Mouse (Mus musculus): ENCODE data around the gene Mllt1. TPM values are rescaled to one million over a fixed set of nuclear protein-coding genes. Genes with fewer than 3 reads are reported as not detected.

The Mllt1 gene
- polyA plus RNA-seq, 1 experiment from 2014 or later: 58.2 TPM

DNA sequence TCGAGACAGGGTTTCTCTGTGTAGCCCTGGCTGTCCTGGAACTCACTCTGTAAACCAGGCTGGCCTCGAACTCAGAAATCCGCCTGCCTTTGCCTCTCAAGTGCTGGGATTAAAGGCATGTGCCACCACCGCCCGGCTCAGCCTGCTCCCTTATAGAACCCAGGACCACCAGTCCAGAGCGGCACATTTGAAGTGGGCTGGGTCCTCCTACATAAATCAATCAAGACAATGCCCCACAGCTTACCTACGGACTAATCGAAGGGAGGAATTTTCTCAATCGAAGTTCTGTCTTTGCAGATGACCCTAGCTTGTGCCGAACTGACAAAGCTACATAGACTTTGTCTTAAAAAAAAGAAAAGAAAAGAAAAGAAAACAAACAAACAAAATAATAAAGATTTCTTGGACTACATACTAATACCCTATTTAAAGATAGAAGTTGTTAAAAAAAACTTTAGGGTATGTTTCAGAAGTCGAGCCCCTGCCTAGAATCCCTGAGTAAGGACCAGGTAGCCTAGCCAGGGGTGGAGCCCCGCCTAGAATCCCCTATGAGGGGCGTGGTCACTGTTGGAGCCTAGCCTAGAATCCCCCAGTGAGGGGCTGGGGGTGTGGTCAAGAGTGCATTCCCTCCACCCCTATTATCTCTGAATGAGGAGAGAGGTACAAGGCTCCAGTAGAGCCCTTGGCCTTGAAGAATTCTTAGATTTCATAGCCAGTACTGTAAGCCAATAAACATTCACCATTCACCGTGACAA, 38.9 kb upstream of the Mllt1 start:
- 70% methylated on average over 13 of the region's 14 CpGs for WGBS

DNA sequence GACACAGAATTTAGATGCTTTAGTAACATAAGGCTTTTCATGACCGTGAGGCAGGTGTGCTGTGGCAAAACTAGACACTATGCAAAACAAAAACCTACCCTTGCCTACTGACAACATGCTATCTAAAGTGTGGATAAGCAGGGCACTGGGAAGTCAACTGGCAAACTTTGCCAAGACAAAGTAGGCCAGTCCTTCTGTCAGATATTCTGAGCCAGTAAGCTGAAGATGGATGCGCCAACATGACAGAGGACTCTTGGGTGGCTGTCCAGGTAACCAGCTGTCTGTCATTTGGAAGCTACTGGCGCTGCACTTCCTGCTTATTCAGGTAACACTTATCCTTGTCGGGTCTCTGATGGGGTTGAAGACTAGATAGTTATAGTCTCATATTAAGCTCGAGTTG, 34.9 kb upstream of the Mllt1 start:
- Histone ChIP-seq H3K4me1 (ENCODE audit: control insufficient read depth, insufficient read depth, low read depth, low read length) (no peaks in the 10 kb centered on the region), H3K4me2 (ENCODE audit: low read length) (no peak overlapping the region), H3K9ac (ENCODE audit: low read depth, low read length) (no peak overlapping the region), H3K36me3 (ENCODE audit: control insufficient read depth, insufficient read depth, low read length) (no peaks in the 10 kb centered on the region), H3K27ac (ENCODE audit: low read depth, low read length) (no peak overlapping the region), H3K4me3 (ENCODE audit: low read length) (no peak overlapping the region), H3K9me3 (ENCODE audit: control insufficient read depth, low read length) (no peaks in the 10 kb centered on the region), H3K27me3 (replicated peaks; ENCODE audit: control insufficient read depth, insufficient read depth, low read length) (no peaks in the 10 kb centered on the region)
- 64% methylated on average over 5 of the region's 5 CpGs for WGBS
- ATAC-seq: no peak

More for the DNA sequence above, 38.9 kb upstream of the Mllt1 start:
- no peak for ATAC-seq
- Histone ChIP-seq H3K4me2 (ENCODE audit: low read length) (no peak overlapping the region), H3K9ac (ENCODE audit: low read depth, low read length) (no peak overlapping the region), H3K9me3 (ENCODE audit: control insufficient read depth, low read length) (no peaks in the 10 kb centered on the region), H3K27me3 (replicated peaks; ENCODE audit: control insufficient read depth, insufficient read depth, low read length) (no peaks in the 10 kb centered on the region), H3K4me3 (ENCODE audit: low read length) (no peak overlapping the region), H3K27ac (ENCODE audit: low read depth, low read length) (no peak overlapping the region), H3K36me3 (ENCODE audit: control insufficient read depth, insufficient read depth, low read length) (no peaks in the 10 kb centered on the region), H3K4me1 (ENCODE audit: control insufficient read depth, insufficient read depth, low read depth, low read length) (no peaks in the 10 kb centered on the region)

DNA sequence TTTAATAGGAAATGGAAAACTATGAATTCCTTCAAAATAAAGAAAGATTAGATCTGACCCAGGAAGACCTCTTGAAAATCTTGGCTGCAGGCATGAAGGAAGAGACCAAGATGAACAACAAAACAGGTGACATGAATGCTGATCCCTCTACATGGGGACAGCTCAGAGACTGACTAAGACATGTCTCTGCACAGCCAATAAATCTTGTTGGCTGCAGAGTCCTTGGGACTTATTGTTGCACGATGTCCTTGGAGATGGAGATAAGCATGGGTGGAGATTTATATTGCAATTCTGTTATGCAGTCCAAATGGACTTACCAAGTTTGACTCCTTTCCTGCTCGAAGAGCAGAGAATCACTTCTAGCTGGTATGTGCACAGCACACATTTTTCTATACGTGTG, 34.1 kb upstream of the Mllt1 start:
- H3K9me3 ChIP-seq (ENCODE audit: control insufficient read depth, low read length): no peaks in the 10 kb centered on the region
- WGBS: 63% methylated on average over 3 of the region's 3 CpGs
- no peak for ATAC-seq

GRCm38 (mm10) chr17:56963646-56964045, 28.4 kb upstream of the Mllt1 start:
- Histone ChIP-seq H3K4me3 (ENCODE audit: low read length) (no peak overlapping the region), H3K27me3 (replicated peaks; ENCODE audit: control insufficient read depth, insufficient read depth, low read length) (no peaks in the 10 kb centered on the region), H3K4me1 (ENCODE audit: control insufficient read depth, insufficient read depth, low read depth, low read length) (no peaks in the 10 kb centered on the region), H3K36me3 (ENCODE audit: control insufficient read depth, insufficient read depth, low read length) (no peaks in the 10 kb centered on the region), H3K27ac (ENCODE audit: low read depth, low read length) (no peak overlapping the region), H3K4me2 (ENCODE audit: low read length) (no peak overlapping the region), H3K9ac (ENCODE audit: low read depth, low read length) (no peak overlapping the region), H3K9me3 (ENCODE audit: control insufficient read depth, low read length) (no peaks in the 10 kb centered on the region)
- 83% methylated on average over 6 of the region's 6 CpGs for WGBS
- ATAC-seq: no peak

More for the DNA sequence above, 34.1 kb upstream of the Mllt1 start:
- Histone ChIP-seq H3K27ac (ENCODE audit: low read depth, low read length) (no peak overlapping the region), H3K4me2 (ENCODE audit: low read length) (no peak overlapping the region), H3K4me1 (ENCODE audit: control insufficient read depth, insufficient read depth, low read depth, low read length) (no peaks in the 10 kb centered on the region), H3K27me3 (replicated peaks; ENCODE audit: control insufficient read depth, insufficient read depth, low read length) (no peaks in the 10 kb centered on the region), H3K9ac (ENCODE audit: low read depth, low read length) (no peak overlapping the region), H3K36me3 (ENCODE audit: control insufficient read depth, insufficient read depth, low read length) (no peaks in the 10 kb centered on the region), H3K4me3 (ENCODE audit: low read length) (no peak overlapping the region)

GRCm38 (mm10) chr17:56962642-56963405, 27.6 kb upstream of the Mllt1 start:
- Histone ChIP-seq H3K4me2 (ENCODE audit: low read length) (no peak overlapping the region), H3K9me3 (ENCODE audit: control insufficient read depth, low read length) (no peaks in the 10 kb centered on the region), H3K27me3 (replicated peaks; ENCODE audit: control insufficient read depth, insufficient read depth, low read length) (no peaks in the 10 kb centered on the region), H3K9ac (ENCODE audit: low read depth, low read length) (no peak overlapping the region), H3K36me3 (ENCODE audit: control insufficient read depth, insufficient read depth, low read length) (no peaks in the 10 kb centered on the region), H3K4me1 (ENCODE audit: control insufficient read depth, insufficient read depth, low read depth, low read length) (no peaks in the 10 kb centered on the region), H3K27ac (ENCODE audit: low read depth, low read length) (no peak overlapping the region), H3K4me3 (ENCODE audit: low read length) (no peak overlapping the region)
- no peak for ATAC-seq
- 79% methylated on average over 5 of the region's 5 CpGs for WGBS

DNA sequence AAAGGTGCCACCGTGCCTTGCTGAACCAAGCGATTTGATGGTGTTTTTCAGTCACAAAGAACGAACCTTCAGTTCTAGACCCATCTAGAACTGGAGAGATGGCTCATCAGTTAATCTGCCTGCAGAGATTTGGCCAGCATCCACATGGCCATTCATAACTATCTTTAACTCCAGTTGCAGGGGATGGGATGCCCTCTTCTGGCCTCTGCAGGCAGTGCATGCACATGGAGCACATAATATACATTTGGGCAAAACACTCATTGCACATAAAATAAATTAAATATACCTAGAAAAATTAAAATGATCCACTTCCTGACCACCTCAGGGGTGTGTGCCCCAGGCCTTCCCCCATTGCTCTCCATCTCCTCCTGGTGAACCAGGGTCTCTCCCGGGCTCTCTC, 26.7 kb upstream of the Mllt1 start:
- Histone ChIP-seq H3K4me3 (ENCODE audit: low read length) (no peak overlapping the region), H3K4me1 (ENCODE audit: control insufficient read depth, insufficient read depth, low read depth, low read length) (no peaks in the 10 kb centered on the region), H3K27me3 (replicated peaks; ENCODE audit: control insufficient read depth, insufficient read depth, low read length) (no peaks in the 10 kb centered on the region), H3K9ac (ENCODE audit: low read depth, low read length) (no peak overlapping the region), H3K4me2 (ENCODE audit: low read length) (no peak overlapping the region), H3K9me3 (ENCODE audit: control insufficient read depth, low read length) (no peaks in the 10 kb centered on the region), H3K36me3 (ENCODE audit: control insufficient read depth, insufficient read depth, low read length) (no peaks in the 10 kb centered on the region), H3K27ac (ENCODE audit: low read depth, low read length) (no peak overlapping the region)
- no peak for ATAC-seq
- 91% methylated on average over 4 of the region's 4 CpGs for WGBS

DNA sequence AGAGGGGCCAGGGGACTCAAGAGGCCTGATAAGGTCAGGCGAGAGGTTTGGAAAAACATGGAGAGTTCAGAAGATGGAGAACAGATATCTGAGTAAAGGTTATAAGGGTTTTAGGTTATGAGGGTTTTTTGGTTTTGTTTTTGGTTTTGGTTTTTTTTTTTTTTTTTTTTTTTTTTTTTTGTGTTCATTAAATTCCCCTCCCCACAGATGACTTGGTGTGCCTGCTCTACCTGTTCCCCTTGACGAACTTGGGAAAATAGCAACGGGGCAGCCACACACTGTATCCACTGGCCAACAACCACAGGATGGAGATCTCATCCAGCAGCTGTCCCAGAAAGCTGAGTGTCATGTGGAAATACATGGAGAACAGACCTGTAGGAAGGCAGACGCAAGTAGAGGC, 23.5 kb upstream of the Mllt1 start:
- Histone ChIP-seq H3K4me3 (ENCODE audit: low read length) (no peak overlapping the region), H3K27ac (ENCODE audit: low read depth, low read length) (no peak overlapping the region), H3K9ac (ENCODE audit: low read depth, low read length) (no peak overlapping the region), H3K36me3 (ENCODE audit: control insufficient read depth, insufficient read depth, low read length) (no peaks in the 10 kb centered on the region), H3K4me2 (ENCODE audit: low read length) (no peak overlapping the region), H3K27me3 (replicated peaks; ENCODE audit: control insufficient read depth, insufficient read depth, low read length) (no peaks in the 10 kb centered on the region), H3K4me1 (ENCODE audit: control insufficient read depth, insufficient read depth, low read depth, low read length) (no peaks in the 10 kb centered on the region), H3K9me3 (ENCODE audit: control insufficient read depth, low read length) (no peaks in the 10 kb centered on the region)
- 89% methylated on average over 4 of the region's 4 CpGs for WGBS
- no peak for ATAC-seq

DNA sequence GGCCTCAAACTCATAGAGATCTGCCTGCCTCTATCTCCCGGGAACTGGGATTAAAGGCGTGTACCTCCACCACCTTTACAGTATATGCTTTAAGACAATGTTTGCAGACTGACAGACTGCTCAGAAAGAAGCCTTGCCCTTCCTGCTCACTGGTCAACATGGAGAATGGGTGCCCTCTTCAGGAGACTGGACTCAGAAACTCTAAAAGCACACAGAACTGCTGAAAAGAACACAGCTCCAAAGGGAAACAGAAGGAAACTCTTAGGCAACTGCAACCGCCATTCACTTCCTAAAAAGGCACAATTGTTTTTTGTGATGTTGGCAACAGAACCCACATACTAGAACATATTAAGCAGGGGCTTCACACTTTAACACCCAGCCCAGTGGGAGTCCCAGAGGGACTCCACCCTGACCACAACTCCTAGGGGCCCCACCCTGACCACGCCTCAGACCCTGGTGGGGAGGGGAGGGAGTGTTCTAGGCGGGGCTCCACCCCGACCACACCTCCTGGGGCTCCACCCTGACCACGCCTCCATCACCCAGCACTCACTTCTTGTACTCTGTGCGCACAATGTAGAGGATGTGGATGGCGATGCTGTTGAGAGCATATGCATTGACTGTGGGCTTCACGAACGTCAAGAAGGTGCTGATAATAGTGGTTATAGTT, 22.7 kb upstream of the Mllt1 start:
- H3K4me3 ChIP-seq (ENCODE audit: low read length): no peak overlapping the region
- no peak for ATAC-seq
- H3K27ac ChIP-seq (ENCODE audit: low read depth, low read length): no peak overlapping the region
- H3K4me2 ChIP-seq (ENCODE audit: low read length): no peak overlapping the region
- H3K4me1 ChIP-seq (ENCODE audit: control insufficient read depth, insufficient read depth, low read depth, low read length): no peaks in the 10 kb centered on the region
- WGBS: 35% methylated on average over 11 of the region's 11 CpGs
- no peaks in the 10 kb centered on the region for H3K9me3 ChIP-seq (ENCODE audit: control insufficient read depth, low read length)
- no peaks in the 10 kb centered on the region for H3K27me3 ChIP-seq (replicated peaks; ENCODE audit: control insufficient read depth, insufficient read depth, low read length)
- no peak overlapping the region for H3K9ac ChIP-seq (ENCODE audit: low read depth, low read length)
- H3K36me3 ChIP-seq (ENCODE audit: control insufficient read depth, insufficient read depth, low read length): no peaks in the 10 kb centered on the region

DNA sequence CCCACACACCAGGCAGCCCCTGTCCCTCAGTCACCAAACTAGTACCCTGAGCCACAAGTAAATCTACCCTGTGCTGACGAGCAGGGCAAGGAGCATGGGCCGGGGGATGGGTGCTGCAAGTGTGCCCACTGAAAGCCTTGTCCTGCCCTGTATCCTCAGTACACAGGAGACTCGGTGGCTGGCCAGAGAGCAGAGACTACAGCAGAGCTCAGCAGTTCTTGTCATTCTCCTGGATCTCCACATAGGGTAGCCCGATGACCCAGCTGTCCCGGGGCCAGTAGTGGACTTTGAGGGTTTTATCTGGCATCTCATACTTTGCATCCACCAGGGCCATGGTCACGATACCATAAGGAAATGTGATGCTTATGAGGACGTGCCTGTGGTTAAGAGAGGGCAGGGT, 19.7 kb upstream of the Mllt1 start:
- 90% methylated on average over 7 of the region's 7 CpGs for WGBS
- ATAC-seq: no peak
- no peaks in the 10 kb centered on the region for H3K4me1 ChIP-seq (ENCODE audit: control insufficient read depth, insufficient read depth, low read depth, low read length)

More for the DNA sequence above, 19.7 kb upstream of the Mllt1 start:
- H3K27ac ChIP-seq (ENCODE audit: low read depth, low read length): no peak overlapping the region
- no peak overlapping the region for H3K4me2 ChIP-seq (ENCODE audit: low read length)
- H3K27me3 ChIP-seq (replicated peaks; ENCODE audit: control insufficient read depth, insufficient read depth, low read length): no peaks in the 10 kb centered on the region
- no peak overlapping the region for H3K4me3 ChIP-seq (ENCODE audit: low read length)
- H3K9me3 ChIP-seq (ENCODE audit: control insufficient read depth, low read length): no peaks in the 10 kb centered on the region
- no peak overlapping the region for H3K9ac ChIP-seq (ENCODE audit: low read depth, low read length)
- no peaks in the 10 kb centered on the region for H3K36me3 ChIP-seq (ENCODE audit: control insufficient read depth, insufficient read depth, low read length)

All from hindbrain, embryonic 16.5 days (tissue).